Mouse (Mus musculus): ENCODE results near the gene Lrrc55.

Gene Lrrc55

DNA sequence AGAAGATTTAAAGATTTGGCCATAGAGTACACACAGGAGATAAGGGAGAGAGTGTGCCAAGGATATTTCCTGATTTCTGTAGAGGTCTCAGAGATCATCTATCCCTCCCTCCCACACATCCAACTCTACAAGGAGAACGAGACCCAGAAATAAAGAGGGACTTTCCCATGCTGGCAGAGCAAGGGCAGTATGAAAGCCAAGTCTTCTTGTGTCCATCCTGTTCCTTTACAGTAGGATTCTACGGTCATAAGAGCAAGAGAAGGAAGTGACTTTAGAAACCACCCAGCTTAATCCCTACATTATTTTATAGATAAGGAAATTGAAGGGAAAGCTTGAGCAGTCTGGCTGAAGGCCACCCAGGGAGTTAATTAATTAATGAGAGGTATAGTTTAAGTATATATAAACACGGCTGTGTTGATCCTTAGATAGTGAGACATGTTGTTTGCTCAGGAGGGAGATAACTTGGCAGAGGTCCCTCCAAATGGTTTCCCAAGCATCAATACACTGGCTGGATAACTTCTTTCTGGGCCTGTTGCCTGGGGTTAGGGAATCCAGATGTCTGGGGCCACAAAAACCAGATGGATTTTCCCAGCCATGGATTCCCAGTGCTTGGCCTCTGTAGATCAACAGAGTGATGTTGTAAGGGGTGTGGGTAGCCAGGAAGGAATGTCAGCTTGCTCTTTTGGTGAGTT is 24.8 kb downstream of the Lrrc55 start:
- DNase-seq (ENCODE audit: low spot score), result peak; percentile 55

DNA sequence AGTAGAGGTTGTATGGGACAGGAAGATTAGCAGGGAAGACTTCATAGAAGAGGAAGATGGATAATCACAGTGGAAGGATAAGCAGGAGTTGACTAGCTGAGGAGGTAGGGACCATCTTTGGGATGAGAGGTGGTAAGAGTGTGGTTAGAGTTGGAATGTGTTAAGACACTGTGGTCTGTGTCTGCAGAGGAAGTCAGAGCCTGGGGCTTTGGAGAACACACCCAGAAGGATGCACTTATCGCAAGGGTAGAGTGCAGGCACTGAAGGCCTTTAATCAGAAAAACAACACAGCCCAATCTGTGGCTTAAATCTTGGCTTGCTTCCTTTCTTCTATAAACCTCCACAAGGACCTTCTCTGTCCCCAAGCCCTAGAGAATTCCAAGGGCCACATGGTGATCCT is 28.7 kb downstream of the Lrrc55 start:
- DNase-seq (ENCODE audit: low spot score), result no peak

DNA sequence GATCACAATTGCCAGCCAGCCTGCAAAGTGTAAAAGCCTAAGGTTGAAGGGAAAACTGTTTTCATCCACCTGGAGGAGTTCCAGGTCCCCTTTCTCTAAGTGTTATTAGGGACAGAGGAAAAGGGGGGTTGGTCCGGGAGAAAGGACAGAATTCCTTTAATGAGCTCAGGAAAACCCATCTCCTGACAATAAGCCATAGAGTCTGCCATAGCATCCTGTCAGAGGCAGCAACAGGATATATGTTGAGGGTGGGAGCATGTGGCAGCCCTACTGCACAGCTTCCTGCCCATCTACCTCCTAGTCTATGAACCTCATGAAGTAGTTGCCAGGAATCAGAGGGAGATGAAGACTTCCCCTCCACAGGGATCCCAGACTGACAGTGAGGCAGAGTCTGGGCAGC is 29.4 kb downstream of the Lrrc55 start:
- DNase-seq (ENCODE audit: low spot score), result no peak

DNA sequence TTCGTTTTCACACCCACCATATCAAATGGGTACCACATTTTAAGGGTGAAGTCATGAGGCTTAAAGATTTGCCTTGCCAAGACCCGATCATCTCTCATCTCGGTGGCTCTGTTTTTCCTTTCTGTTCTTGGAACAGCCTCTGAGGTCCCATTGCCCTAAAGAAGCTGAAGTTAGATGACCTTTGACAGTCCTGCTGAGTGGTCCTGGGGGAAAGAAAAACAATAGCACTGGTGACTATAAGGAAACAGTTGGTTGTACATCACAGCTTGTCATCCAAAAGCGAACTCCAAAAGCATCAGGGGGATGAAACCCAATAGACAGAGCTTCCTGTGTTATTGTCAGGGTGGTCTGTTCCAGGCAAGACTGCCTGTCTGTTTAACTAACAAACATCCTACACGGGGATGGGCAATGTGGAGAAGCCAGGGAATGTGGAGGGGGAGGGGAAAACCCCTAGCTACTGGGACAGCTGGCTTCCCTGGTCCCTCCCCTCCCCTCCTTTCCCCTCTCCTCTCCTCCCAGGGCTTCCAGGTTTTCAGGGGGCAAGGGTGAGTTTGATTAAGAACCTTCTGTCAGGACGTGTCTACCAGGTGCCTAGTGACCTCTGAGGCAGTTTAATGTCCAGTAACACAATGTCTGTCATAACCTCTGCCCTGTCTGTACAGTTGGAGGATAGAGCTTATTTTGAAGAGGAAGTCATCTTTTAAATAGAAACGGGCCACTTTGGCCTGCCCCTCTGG is 33.5 kb downstream of the Lrrc55 start:
- DNase-seq (ENCODE audit: low spot score), result no peak

DNA sequence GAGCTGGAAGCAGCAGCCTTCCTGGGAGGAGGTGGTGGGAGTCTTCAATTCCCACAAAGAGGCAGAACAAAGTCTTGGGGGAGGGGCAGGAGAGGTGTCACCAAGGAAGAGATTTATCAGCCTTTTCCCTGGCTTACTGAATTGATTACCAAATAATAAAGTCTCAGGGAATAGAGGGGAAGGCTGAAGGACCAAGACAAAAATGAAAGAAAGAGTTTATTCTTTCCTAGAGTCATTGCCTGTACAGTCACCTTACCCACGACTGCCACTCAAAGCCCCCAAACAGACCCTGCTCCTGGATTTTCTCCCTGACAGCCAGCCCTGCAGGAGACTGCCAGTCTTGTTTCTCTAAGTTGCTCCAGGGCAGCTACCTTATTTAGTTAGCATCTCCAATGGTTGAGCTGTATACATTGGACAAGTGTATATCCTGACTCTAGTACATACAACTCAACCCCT is 35.3 kb downstream of the Lrrc55 start:
- DNase-seq (ENCODE audit: low spot score), result no peak

DNA sequence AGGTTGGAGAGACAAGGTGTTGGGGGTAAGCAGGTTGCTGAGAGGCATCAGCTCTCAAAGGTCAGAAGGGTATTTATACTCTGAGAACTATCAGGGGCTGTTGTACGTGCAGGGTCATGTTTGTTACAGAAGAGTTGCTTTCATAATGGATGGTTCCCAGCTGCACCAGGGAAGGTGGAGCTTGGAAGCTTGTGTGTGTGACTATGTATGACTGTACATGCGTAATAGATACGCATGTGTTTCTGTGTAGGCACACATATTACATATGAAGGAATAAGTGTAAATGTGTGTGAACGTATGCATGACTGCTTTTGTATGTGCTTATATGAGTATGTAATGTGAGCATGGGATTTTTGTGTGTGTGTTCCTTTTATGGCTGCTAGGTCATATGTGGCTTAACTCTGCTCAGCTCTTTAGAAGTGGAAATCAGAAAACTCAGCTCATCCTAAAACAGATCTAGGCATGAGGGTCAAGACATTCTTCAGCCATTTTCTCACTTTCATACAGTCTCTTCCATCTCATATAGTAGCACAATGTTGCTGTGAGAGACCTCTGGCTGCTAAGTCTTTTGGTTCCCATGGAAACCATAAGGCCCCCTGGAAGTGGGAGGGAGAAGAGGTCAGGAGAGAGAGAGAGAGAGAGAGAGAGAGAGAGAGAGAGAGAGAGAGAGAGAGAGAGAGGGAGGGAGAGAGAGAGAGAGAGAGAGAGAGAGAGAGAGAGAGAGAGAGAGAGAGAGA is 35.9 kb downstream of the Lrrc55 start:
- no peak for DNase-seq (ENCODE audit: low spot score)

DNA sequence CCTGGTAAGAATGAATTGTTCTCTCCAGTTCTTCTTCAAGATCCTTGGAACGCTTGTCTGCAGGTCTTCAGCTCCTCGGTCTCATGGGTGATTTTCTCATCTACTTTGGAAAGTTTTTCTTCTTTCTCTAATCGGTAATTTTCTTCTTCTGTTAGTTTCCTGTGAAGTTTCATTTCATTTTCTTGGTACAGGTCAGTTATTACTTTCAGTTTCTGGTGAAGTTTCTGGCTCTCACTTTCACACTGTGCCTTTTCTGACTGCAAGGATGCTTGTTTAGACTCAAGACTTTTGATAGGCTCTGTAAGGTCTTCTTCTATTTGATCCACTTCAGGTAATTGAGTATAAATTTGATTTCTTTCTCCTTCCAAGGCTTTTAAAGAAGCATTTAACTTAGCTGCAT is 39.6 kb downstream of the Lrrc55 start:
- no peak for DNase-seq (ENCODE audit: low spot score)

DNA sequence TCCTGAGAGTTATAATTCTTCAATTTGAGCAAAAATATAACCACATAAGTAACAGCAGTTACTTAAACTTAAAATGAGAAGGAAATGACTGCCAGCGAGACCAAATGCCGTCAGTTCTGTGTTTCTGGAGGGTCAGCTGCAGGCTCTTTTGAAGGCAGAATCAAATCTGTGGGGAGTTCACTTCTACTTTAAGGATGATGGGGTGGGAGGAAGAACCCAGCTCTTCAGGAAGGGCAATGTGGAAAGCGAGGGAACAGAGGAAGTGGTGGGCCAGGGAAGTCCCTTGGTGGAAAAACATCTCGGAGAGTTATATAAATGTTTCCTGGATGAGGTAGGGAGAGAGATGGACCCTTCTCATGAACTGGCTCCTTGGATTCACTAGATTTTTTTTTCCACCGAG is 40.9 kb downstream of the Lrrc55 start:
- no peak for DNase-seq (ENCODE audit: low spot score)

DNA sequence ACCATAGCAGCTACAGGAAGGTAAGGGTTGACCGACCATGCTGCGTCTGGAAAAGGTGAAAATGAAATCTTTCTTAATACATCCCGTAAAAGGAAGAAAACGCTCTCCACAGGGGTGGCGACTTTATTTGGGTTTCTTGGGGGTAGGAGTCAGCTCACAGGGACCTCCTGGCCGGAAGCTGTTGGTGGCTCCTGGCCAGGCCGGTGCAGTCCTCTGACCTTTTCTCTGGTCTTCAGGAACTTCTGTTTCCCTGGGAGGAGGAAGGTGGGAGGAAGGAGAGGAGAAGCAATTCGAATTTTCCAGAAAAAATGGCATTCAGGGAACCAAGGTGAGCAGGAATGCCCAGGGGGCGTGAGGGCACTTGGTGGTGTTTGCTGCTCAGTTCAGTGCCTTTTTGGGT is 41.7 kb downstream of the Lrrc55 start:
- no peak for DNase-seq (ENCODE audit: low spot score)

DNA sequence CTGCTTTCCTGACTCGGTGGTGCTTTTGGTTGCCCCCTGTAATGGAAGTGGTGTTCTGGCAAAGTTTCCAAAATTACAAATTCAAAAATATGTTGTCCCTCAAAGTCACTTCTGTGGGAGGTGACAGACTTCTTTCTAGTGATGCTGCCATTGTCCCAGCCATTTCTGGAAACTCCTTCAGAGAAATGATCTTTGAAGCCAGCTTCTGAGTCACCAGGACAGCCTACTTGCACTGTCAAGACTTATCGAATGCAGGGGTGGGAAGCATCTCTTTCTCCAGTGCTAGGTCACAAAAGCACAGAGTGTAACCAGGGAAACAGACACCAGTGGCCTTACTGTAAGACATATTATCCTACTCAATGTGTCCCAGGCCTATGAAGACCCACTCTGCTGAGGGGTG is 45.8 kb downstream of the Lrrc55 start:
- no peak for DNase-seq (ENCODE audit: low spot score)

DNA sequence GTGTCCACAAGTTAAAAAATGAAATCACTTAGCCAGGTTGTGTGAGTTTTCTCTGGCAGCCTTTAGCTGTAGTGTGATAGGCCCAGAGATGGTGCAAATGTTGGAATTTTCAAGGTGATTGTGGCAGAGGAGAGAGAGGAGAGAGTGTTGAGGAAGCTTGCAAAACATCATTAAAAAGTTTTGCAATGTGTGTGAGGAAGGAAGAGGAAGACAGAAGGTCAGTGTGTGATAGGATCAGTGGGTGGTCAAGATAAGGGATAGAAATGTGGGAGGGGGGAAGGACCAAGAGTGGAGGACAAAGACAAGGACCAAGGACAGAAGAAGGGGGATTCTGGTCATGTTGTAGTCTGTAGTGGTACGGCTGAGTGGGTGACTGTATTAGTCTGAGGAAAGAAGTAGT is 46.6 kb downstream of the Lrrc55 start:
- DNase-seq (ENCODE audit: low spot score), result no peak

DNA sequence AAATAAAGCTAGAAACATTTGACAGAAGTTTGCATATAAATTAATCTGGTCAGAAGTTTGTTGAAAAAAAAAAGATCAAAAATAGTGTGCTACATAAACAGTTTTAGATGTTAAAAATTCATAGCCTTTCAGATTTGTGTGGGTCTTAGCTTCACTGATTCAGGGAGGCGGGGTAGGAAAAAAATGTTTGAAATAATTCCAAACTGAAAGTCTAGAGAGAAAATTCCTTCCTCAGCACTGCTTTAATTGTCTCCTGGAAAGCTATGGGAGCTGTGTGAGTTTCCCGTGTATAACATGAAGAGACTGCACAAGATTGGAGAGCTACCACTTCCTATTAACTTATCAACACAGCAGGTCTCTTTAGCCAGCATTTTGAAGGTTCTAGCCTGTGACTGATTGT is 49.5 kb downstream of the Lrrc55 start:
- no peak for DNase-seq (ENCODE audit: low spot score)

DNA sequence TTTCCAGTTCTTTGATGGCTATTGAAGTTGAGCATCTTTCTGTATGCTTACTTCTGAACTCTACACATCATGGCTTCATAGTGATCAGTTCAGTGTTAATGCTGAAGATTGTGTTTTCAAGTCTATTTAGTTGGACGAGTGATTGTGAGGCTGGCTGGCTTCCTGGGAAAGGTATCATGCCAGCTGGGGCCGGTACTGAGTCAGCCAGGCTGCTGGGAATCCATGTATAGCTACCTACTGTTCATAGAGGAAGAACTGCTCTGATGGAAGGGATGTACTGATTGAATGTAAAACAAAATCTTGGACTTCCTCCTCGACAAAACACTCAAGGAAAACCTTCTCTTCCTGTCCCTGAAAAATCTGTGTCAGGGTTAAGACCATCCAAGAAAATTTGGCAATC is 51.7 kb downstream of the Lrrc55 start:
- DNase-seq (ENCODE audit: low spot score), result no peak

DNA sequence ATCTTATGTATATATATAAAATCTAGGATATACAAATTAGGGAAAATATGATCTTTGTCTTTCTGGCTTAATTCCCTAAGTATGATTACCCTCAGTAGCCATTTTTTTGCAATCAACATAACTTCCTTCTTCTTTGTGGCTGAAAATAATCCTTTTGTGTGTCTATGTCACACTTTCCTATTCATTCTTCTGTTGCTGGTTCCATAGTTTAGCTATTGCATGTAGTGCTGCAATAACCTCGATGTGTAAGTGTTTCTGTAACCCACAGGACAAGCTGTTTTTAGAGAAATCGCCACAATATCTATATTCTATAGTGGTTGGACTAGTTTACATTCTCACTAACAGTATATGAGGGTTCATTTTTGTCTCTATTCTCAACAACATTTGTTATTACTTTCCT is 52.1 kb downstream of the Lrrc55 start:
- DNase-seq (ENCODE audit: low spot score), result no peak

DNA sequence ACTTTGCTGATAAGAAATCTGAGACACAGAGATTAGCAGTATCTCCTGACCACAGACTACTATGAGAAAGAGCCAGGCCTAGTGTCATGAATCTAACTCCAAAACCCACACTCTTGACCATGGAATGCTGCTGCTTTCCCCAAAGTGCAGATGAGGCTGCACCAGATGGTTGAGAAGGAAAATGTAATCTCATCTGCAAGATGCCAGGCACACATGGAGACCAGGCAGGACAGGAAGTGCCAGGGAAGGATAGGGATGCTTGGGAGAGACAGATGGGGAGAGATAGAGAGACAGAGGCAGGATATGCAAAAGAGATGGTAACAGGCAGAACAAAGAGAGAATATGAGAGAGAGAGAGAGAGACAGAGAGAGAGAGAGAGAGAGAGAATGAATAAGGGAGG is 56.2 kb downstream of the Lrrc55 start:
- DNase-seq (ENCODE audit: low spot score), result no peak

DNA sequence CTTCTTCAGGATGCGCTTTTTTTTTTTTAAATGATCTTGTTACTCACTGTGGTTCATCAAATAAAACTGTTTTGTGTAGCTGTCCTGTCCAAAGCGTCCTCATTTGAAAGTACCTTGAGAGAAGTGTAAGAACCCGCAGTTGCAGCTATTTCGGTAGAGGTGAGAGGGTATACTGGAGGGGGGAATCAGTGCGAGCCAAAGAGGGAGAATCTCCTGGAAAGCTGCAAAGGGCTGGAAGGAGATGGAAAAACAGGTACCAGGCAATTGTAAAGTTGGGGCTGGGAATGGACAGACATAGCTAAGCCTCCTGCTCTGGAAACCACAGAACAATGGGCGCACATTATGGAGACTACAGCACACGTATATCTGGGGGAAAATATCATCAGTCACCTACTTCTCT is 57.2 kb downstream of the Lrrc55 start:
- no peak for DNase-seq (ENCODE audit: low spot score)

DNA sequence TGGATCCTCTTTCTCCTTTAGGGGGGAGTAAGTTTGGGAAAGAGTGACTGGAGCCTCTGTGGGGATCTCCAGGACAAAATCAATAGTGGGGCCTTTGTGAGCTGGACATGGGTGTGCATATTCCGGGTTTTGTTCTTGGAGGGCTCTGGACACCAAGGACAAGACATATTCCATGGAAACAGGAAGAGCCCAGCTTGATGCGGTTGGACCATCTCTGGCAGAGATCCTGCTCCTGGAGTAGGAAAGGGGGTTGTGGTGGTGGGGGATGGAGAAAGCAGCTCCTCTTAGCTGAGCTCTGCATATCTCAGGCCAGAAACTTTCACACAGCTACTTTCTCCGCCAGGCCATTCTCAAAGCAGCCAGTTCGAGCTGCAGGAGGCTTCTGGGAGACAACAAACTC is 57.6 kb downstream of the Lrrc55 start:
- DNase-seq (ENCODE audit: low spot score), result no peak

DNA sequence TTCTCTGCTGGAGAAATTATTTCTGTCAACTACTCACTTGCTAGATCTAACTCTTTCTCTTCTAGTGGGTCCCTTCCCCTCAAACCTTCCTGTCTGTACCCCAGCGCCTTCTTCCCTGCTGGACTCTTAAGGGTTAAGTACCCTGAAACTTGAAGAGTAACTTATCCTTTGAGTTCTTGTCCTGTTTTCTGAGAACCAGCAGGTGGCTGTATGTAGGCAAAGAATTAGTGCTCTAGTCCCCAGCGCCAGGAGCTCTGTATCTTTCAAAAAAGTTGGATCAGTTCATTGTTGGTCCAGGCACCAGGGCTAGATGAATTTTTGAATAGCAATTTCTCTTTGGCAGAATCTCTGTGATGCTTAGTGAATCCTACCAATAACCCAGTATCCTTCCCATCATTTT is 58.9 kb downstream of the Lrrc55 start:
- no peak for DNase-seq (ENCODE audit: low spot score)

DNA sequence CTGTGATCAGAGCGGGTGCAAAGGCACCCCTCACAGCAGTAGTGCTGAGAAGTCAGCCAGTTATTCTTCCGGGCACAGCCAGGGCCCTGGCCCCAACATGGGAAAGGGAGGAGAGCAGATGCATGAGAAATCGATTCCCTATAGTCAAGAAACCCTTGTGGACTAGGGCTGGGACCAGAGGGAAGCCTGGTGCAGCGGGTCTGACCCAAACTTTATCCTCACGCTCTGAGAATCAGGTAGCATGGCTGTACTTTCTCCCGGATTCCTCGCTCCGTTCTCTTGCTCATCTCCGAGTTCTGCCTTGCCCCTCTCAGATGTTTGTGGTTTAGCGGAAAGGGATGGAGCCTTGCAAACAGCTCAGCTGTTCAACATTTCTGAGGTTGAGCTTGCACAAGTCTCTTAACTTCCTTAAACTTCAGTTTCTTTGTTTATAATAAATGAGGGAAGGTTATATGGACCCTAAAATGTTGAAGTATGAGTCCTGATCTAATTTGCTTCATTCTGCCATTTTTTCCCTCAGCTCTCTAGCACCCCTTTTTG is 59.3 kb downstream of the Lrrc55 start:
- DNase-seq (ENCODE audit: low spot score), result no peak

DNA sequence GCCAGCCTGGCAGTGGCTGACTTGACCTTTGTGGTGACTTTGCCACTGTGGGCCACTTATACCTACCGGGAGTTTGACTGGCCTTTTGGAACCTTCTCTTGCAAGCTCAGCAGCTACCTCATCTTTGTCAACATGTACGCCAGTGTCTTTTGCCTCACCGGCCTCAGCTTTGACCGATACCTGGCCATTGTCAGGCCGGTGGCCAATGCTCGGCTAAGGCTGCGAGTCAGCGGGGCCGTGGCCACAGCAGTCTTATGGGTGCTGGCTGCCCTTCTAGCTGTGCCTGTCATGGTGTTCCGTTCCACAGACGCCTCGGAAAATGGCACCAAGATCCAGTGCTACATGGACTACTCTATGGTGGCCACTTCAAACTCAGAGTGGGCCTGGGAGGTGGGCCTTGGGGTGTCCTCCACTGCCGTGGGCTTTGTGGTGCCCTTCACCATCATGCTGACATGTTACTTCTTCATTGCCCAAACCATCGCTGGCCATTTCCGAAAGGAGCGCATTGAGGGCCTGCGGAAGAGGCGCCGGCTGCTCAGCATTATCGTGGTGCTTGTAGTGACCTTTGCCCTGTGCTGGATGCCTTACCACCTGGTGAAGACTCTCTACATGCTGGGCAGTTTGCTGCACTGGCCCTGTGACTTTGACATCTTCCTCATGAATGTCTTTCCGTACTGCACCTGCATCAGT is 60.0 kb downstream of the Lrrc55 start:
- no peak for DNase-seq (ENCODE audit: low spot score)

DNA sequence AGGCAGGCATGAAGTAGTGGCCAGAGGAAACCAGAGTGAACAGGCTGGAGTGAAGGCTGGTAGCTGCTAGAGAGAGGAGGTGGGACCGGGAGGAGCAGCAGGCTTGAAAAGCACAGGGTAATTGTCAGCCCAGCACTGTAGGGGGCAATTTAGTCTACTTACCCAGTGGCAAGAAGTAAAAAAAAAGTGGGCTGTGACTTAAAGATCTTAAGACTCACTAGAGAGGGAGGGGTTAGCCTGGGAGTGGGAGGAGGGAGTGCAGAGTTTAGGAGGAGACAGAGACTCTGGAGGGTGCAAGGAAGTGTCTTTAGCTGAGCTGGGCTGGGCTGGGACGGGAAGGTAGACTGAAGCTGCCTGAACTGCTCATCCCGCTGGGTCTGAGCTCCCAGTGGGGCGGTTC is 60.9 kb downstream of the Lrrc55 start, which contains the start of gene Aplnr:
Gene Aplnr, plus strand, starts transcription at position 137 of the 400 bp plus-strand sequence.
- no peak for DNase-seq (ENCODE audit: low spot score)

DNA sequence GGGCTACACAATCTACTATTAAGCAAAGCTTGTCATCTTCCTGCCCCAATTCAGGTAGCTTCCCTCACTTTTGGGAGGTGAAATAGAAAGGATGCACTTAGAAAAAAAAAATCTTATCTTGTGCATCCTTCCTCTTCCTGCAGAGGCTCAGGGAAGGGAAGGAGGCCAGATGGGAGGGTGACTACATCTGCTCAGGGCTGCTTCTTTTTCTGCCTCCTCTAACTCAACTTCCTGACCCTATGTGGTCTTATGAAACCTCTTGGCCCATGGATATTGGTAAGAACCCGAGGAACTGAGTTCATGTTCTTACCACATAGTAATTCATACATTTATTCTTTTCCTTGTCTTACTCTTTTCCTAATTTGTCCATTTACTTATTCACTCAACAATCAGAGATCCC is 61.9 kb downstream of the Lrrc55 start:
- DNase-seq (ENCODE audit: low spot score), result no peak
